Mouse (Mus musculus) embryonic facial prominence, embryonic 11.5 days (tissue): Measurements from ENCODE around the gene Tex48. TPM values are rescaled to one million over a fixed set of nuclear protein-coding genes. Genes with fewer than 3 reads are reported as not detected.

Source experiments
- ATAC-seq: fragments of 200-750 bp; cut with Nextera tagmentation; replicated peaks from 2 replicates; pipeline ENCODE4 v1.8.0; 2017; ENCODE audit warnings: low read depth; ENCODE audit not compliant: insufficient number of reproducible peaks, low FRiP score, low TSS enrichment
- DNase-seq: peaks from one replicate; pipeline ENCODE4 v3.0.0-alpha.2; 2015; ENCODE audit warnings: low spot score
- H3K27ac ChIP-seq: fragments of 300-500 bp; sonication (generic); replicated peaks from 2 replicates; pipeline ENCODE4 v1.5.1; 2014; ENCODE audit warnings: mild to moderate bottlenecking, low read depth, low read length, control low read depth
- H3K27me3 ChIP-seq: fragments of 300-500 bp; sonication (generic); 2 replicates; pipeline ENCODE4 v1.6.1; 2014; ENCODE audit warnings: mild to moderate bottlenecking, low read length, moderate library complexity, mixed read lengths; ENCODE audit not compliant: control insufficient read depth, insufficient read depth
- H3K36me3 ChIP-seq: fragments of 300-500 bp; sonication (generic); replicated peaks from 2 replicates; pipeline ENCODE4 v1.6.1; 2014; ENCODE audit warnings: low read depth, mild to moderate bottlenecking, low read length, moderate library complexity, mixed read lengths; ENCODE audit not compliant: control insufficient read depth, insufficient read depth
- H3K4me1 ChIP-seq: fragments of 300-500 bp; sonication (generic); 2 replicates; pipeline ENCODE4 v1.6.1; 2014; ENCODE audit warnings: low read length, mixed read lengths; ENCODE audit not compliant: control insufficient read depth, insufficient read depth
- H3K4me2 ChIP-seq: fragments of 300-500 bp; sonication (generic); 2 replicates; pipeline ENCODE4 v1.6.1; 2014; ENCODE audit warnings: low read depth, mild to moderate bottlenecking, control low read depth, low read length, moderate library complexity
- H3K4me3 ChIP-seq: fragments of 300-500 bp; sonication (generic); 2 replicates; pipeline ENCODE4 v1.5.1; 2014; ENCODE audit warnings: low read depth, low read length, control low read depth
- H3K9ac ChIP-seq: fragments of 300-500 bp; sonication (generic); replicated peaks from 2 replicates; pipeline ENCODE4 v1.6.1; 2014; ENCODE audit warnings: mild to moderate bottlenecking, control low read depth, low read length
- H3K9me3 ChIP-seq: fragments of 300-500 bp; sonication (generic); replicated peaks from 2 replicates; pipeline ENCODE4 v1.6.1; 2016; ENCODE audit warnings: mild to moderate bottlenecking, low read length, inconsistent platforms, mixed read lengths; ENCODE audit not compliant: control insufficient read depth
- WGBS: fragments of 180-500 bp; shearing (Covaris S2); extraction: QIAGEN DNeasy Blood & Tissue Kit; methylation state at CpG from one replicate; pipeline ENCODE4 v1.1.7; 2014; 5-methylcytosine and 5-hydroxymethylcytosine counted together
- polyA plus RNA-seq: library from polyadenylated mRNA; unstranded; fragments of >200 nt; fragmentation: Nextera tagmentation; extraction: Ambion mirVana; gene quantifications from 2 replicates; pipeline ENCODE4 v1.2.1, GENCODE M21; 2014

Gene Tex48
- polyA plus RNA-seq, 1 experiment from 2014 or later, result not detected

DNA sequence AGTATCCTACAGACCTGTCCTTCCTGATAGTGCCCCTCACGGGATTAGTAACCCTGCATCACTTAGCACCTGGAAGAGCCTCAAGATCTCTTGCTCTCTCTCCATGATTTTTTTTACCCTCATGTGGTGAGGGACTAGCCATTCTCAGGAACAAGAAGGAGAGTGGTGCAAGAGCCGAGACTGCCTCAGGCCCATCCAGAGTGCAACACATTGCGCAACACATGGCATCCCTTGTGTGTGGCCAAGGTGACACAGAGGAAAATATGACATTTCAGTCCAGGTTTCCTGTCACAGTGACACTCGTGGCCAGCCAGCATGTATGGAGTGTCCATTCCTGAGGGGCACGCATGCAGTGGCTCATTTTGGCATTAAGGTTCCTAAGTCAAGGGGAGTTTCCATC, 49.6 kb downstream of the Tex48 start:
- no peak for DNase-seq
- no peak for ATAC-seq
- no peak overlapping the region for H3K4me2 ChIP-seq
- no peak overlapping the region for H3K9ac ChIP-seq
- no peaks in the 10 kb centered on the region; the same call in 1 of the 2 replicates for H3K9me3 ChIP-seq
- H3K4me1 ChIP-seq, result peaks cover 4% of the 10 kb centered on the region
- H3K4me3 ChIP-seq, result no peak overlapping the region
- no peak overlapping the region for H3K27ac ChIP-seq
- 92% methylated on average over 5 of the region's 5 CpGs for WGBS
- H3K36me3 ChIP-seq, result no peaks in the 10 kb centered on the region
- no peaks in the 10 kb centered on the region for H3K27me3 ChIP-seq

DNA sequence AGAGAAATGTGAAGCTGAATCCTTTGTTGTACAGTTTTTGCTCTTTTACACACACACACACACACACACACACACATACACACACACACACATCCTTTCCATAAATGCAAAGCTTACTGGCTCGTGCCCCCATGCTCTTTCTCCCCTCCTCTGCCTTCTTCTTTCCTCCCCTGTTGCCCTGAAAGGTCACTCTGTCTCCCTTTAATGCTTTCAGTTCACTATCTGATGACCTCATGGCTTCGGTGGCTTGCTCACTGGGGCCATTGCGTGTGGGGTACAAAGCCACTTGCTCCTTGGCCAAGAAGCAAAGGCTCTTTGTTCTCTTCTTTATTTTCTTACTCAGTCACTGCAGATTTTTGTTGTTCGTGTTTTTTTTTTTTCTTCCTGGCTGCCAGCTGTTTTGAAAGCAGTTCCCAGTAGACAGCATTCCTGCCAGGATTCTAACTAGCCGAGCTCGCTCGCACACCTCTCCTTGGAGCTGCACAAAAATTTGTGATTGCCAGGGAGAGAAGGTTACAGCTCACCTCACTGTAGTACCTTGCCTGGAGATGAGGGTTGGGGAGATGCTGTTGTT, 51.9 kb downstream of the Tex48 start:
- H3K9me3 ChIP-seq, result no peaks in the 10 kb centered on the region
- DNase-seq, result peak; percentile 30
- H3K4me2 ChIP-seq, result no peak overlapping the region
- 22% methylated on average over 7 of the region's 7 CpGs for WGBS
- H3K4me1 ChIP-seq, result peaks cover 4% of the 10 kb centered on the region
- H3K27ac ChIP-seq, result peak overlapping the region; percentile 35; the same call in 1 of the 2 replicates
- H3K4me3 ChIP-seq, result no peak overlapping the region
- H3K27me3 ChIP-seq, result no peaks in the 10 kb centered on the region
- no peak for ATAC-seq
- no peak overlapping the region for H3K9ac ChIP-seq
- H3K36me3 ChIP-seq, result no peaks in the 10 kb centered on the region

DNA sequence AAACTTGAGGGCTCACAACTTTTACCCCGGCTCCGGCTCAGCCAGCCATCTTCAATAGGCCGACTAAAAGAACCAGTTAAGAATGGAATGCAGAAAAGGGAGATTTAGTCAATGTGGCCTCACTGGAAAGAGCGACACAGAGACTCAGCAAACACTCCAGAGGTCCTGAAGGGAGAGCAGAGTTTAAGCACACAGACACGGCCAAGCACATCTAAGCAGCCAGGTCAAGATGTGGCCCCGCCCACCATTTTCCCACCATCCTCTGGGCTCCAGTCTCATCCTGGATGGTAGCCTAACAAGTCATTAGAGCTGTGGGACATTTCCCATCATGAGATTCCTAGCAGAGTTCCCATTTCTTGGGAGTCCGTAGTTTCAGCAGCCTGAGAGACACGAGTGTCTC, 52.9 kb downstream of the Tex48 start:
- Histone ChIP-seq H3K27me3 (no peaks in the 10 kb centered on the region), H3K4me3 (no peak overlapping the region), H3K36me3 (no peaks in the 10 kb centered on the region), H3K9ac (no peak overlapping the region), H3K27ac (no peak overlapping the region), H3K4me1 (peaks cover 4% of the 10 kb centered on the region), H3K4me2 (no peak overlapping the region), H3K9me3 (no peaks in the 10 kb centered on the region)
- ATAC-seq (no peak), DNase-seq (no peak)
- WGBS, result 83% methylated on average over 8 of the region's 8 CpGs

DNA sequence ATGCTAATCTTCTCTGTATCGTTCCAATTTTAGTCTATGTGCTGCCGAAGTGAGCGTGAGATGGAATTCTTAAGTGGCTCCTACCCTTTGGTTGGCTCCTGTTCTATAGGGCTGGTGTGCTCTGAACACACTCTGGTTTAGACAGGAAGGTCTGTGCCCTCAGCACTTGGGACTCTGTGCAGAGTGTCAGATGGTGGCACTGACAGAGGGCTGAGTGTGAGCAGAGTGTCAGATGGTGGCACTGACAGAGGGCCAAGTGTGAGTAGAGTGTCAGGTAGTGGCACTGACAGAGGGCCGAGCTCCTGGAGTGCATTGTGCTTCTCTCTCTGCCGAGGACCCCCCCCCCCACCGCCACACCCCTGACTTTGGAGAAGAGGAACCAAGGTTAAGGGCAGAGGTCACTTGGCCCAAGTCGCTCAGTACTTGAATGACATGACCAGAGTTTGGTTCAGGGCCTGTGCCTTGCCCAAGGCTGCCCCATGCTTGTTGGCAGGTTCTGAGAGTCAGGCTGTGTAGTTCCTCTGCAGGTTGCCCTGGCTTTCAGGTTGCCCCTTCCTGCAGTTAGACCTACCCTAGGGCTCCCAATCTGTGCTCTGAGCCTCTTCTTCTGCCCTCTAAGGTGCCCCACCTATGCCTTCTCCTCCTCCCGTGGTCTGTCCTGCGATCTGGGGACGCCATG, 54.4 kb downstream of the Tex48 start:
- ATAC-seq (no peak), DNase-seq (no peak)
- no peaks in the 10 kb centered on the region for H3K27me3 ChIP-seq
- no peaks in the 10 kb centered on the region for H3K9me3 ChIP-seq
- H3K27ac ChIP-seq, result no peak overlapping the region
- WGBS, result 93% methylated on average over 9 of the region's 10 CpGs
- no peak overlapping the region for H3K4me3 ChIP-seq
- H3K4me2 ChIP-seq, result no peak overlapping the region
- no peaks in the 10 kb centered on the region for H3K36me3 ChIP-seq
- peaks cover 4% of the 10 kb centered on the region for H3K4me1 ChIP-seq
- no peak overlapping the region for H3K9ac ChIP-seq

DNA sequence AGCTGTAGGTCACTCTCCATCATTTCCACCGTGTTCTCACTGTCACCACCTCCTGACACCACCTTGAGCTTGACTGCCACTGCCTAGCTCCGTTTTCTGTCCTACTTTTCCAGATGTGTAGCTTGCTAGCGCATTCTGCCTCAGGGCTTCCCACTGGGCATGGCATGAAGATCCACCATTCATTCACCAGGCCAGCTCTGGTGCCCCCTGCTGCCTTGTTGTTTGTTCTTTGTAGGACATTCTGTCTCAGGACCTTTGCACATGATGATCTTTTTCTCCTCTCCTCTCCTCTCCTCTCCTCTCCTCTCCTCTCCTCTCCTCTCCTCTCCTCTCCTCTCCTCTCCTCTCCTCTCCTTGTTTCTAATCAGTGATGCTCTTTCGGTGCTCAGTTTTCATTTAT, 59.5 kb downstream of the Tex48 start:
- Histone ChIP-seq H3K4me2 (no peak overlapping the region), H3K4me3 (no peak overlapping the region), H3K4me1 (peaks cover 2% of the 10 kb centered on the region; the same call in 1 of the 2 replicates), H3K9me3 (no peaks in the 10 kb centered on the region), H3K27ac (no peak overlapping the region), H3K9ac (no peak overlapping the region), H3K27me3 (no peaks in the 10 kb centered on the region), H3K36me3 (no peaks in the 10 kb centered on the region)
- WGBS, result 89% methylated on average over 4 of the region's 4 CpGs
- no peak for ATAC-seq
- no peak for DNase-seq

DNA sequence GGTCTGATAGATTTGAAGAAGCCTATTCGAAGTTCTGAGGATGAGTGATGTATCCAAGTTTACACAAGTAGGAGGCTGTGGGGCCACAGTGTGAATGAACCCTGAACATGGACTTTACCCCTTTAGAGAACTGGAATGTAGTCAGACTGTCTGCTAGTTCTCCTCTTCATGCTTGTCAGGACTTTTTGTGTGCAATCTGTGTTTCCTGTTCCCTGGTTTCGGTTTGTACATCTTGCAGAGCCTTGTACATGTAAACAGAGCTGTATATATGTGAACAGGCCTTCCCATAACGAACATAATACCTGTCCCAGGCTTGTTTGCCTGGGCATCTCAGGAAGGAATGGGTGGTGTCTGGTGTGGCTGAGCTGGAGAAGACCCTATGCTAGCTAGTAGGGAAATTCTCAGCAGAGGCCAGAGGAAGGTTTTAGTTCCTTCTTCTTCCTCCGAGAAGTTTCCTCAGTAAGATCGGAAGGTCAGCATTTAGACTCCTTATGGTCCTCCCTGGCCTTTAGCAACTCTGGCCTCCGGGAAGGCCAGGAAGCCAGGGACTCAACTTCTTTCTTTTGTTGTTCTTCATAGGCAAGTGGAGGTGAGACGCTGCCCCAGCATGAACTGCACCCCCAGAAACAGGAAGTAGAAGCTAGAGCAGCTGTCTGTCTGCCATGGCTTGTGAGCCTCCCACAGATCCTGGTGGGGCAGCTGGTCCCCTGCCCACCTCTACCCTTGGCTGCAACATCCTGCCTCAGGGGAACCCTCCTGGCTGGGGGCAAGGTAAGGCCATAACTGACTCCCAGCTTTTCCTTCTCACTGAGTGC, 60.2 kb downstream of the Tex48 start:
- Histone ChIP-seq H3K4me3 (no peak overlapping the region), H3K9me3 (no peaks in the 10 kb centered on the region), H3K27ac (no peak overlapping the region), H3K36me3 (no peaks in the 10 kb centered on the region), H3K9ac (no peak overlapping the region), H3K4me1 (peaks cover 6% of the 10 kb centered on the region; the same call in 1 of the 2 replicates), H3K27me3 (no peaks in the 10 kb centered on the region), H3K4me2 (no peak overlapping the region)
- WGBS, result 77% methylated on average over 7 of the region's 7 CpGs
- DNase-seq (no peak), ATAC-seq (no peak)

DNA sequence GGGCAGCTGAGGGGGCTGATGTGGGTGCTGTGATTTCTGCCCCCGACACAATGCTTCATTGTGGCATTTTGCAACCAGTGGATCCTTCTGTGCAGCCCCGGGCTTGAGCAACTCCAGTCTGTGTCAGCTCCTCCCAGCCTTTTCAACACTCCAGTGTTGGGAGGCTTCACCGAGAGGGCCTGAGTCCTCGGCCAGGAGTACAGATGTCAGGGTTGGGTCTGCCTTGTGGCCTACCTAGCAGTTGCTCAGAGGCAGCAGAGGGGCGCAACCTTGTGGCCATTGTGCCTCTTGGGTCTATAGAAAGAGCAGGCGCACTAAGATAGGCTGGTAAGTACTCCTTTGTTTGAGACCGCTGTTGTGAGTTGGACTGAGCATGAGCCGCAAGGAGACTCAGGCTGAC, 62.1 kb downstream of the Tex48 start:
- Histone ChIP-seq H3K4me2 (no peak overlapping the region), H3K9me3 (no peaks in the 10 kb centered on the region), H3K4me3 (no peak overlapping the region), H3K36me3 (no peaks in the 10 kb centered on the region), H3K4me1 (peaks cover 6% of the 10 kb centered on the region; the same call in 1 of the 2 replicates), H3K9ac (no peak overlapping the region), H3K27ac (no peak overlapping the region), H3K27me3 (no peaks in the 10 kb centered on the region)
- WGBS, result 70% methylated on average over 8 of the region's 8 CpGs
- no peak for DNase-seq
- ATAC-seq, result no peak
